Mouse (Mus musculus) kidney, adult 11 months (tissue): Measurements from ENCODE around the gene Gm37240.
"Not testable (repeated sequence)": the region's sequence is repeated elsewhere in the genome, so short reads cannot be mapped to it uniquely, and the experiment has no call there.

ENCODE experiments used
- DNase-seq: peaks from one replicate; pipeline ENCODE4 v3.0.0; 2022

Gene Gm37240

DNA sequence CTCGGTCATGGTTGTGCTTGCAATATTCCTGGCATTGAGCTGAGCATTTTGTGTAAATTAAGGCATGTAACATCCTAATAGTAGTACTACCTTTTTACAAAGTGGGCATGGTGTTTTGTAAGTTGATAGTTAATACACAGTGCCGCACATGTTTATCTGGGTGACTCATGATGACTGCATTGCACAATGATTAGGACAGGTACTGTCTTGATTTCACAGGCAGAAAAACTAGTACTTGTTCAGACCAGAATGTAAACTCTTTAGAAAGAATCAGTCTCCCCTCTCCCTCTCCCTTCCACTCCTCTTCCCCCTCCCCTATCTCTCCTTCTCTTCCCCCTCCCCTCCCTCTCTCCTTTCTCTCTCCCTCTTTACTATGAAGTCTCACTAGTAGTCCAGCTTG, 1284.6 kb downstream of the Gm37240 start:
- DNase-seq: no peak

GRCm38 (mm10) chr3:84601870-84602495, 1285.3 kb downstream of the Gm37240 start:
- no peak for DNase-seq

DNA sequence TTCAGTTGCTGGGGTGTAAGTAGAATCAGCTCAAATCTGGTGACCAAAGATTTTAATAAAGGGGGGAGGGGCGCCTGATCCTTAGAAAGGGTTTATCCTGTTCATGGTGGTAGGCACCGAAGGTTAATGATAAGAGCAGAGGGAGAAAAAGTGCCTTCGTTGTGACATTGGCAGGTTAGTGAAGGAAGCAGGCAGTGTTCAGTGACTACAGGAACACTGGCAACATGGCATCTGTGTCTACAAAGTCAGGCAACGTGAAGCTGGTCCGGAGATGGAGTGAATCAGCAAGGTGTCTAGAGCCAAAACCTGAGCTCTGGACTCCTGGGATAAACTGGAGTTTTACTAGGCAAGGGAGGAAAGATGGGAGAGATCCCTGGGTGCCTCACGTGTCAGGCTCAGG, 1288.6 kb downstream of the Gm37240 start:
- no peak for DNase-seq

DNA sequence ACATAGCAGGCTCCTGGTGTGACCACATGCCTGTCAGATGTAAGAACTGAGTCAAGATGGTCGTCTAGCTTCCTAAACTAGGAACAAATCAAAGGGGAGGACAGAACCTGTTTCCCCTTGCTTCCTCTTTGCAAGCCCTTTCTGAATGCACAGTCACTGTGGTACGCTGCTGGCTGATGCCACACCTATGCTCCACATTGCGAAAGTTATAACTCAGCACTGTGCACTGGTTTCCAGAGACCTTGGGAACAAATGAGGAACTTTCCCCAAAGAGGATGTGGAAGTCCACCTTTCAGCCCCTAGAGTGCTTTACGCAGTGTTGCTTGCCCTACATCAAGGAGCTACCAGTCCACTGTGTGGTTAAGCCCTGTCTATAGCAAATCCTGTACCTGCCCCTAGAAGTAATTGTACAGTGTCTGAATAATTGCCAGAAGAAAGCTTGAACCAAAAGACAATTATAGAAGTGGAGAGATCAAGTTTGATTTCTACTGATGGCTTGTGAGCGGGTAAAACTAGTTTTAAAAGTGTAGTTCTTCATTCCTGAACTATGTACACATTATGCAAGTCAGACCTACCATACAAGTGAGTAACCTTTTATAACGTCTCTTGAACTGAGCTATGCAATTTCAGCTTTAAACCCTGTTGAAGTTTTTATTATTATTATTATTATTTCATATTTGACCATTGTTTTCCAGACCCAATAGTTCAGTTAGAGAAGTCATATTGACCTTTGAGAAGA, 1289.2 kb downstream of the Gm37240 start:
- no peak for DNase-seq

DNA sequence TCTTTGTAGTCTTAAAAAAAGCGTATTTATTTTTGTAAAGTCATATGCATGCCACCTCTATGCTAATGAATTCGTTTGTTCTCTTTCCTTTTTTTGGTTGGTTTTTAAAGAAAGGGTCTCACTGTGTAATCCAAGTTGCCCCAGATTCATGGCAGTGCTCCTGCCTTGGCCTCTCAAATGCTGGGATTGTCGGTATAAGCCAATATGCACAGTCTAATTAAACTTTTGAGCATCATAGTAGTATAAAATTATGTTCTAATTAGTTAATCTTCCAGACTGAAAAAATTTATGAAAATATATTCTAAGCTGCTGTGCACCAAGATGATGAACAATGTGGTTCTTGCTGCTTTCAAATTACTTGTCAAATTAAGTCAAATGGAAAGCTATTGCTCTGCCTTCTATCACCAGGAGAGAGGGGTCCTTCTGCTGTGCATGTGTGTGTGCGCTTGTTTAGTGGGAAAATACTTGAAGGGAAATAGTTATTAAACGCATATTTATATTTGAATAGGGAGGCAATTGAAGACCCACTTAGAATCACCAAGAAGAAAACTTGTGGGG, 1291.6 kb downstream of the Gm37240 start:
- no peak for DNase-seq

DNA sequence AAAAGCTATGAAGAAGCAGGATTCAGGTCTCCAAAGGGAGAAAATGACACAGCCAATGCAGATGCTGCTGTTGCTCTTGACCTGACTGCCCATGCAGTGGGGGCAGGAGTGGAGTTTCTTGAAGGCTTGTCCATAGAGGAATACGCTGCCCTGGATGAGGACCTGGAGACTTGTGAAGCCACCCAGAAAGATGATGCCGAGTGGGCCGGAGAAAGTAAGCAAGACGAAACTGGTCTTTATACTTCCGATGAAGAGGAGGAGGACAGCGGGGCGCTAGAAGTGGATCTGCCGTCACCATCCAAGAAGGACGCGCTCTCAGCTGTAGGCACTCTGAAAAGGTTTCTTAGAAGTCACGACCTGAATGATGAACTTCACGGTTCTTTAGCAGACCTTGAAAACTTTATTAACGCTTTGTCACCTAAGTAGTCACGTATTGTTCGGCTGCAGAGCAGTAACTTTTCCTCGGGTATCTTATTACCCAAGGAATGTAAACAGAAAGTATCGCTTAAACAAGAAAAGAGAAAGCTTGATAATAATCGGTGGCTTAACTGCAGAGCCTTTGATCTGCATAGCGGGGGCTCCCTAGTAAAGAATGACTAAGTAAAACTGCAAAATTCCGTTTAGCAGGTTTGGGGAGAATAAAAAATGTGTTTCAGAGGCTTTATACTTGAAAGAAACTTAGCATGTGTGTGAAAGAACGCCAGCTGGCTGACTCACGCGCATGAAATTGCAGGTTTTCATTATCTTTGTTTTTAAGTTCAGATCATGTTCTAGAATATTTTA, 1292.2 kb downstream of the Gm37240 start:
- DNase-seq: no peak

GRCm38 (mm10) chr3:84593274-84593673, 1294.0 kb downstream of the Gm37240 start, which contains the start of gene Tigd4:
Tigd4 (plus strand) TSS chr3:84593574.
- DNase-seq: no peak

DNA sequence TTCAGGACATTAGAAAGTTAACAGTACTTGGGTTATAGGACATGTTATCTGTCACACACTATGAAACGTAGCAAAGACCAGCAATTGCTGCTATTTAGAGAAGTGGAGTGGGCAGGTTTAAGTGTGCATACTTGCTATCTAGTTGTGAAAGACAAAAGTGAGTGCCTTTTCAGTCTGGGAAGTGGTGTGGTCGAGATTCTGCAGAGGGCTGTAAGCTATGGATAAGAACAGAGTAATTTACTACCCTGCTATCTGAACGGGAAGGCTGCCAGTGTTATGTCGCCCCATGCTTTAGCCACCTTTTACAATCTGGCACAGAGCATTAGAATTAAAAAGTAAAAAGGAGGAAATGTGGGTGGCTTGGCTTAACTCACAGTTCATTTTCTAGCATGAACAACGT, 1300.6 kb downstream of the Gm37240 start:
- DNase-seq: no peak

GRCm38 (mm10) chr3:84582913-84583276, 1304.4 kb downstream of the Gm37240 start:
- no peak for DNase-seq

DNA sequence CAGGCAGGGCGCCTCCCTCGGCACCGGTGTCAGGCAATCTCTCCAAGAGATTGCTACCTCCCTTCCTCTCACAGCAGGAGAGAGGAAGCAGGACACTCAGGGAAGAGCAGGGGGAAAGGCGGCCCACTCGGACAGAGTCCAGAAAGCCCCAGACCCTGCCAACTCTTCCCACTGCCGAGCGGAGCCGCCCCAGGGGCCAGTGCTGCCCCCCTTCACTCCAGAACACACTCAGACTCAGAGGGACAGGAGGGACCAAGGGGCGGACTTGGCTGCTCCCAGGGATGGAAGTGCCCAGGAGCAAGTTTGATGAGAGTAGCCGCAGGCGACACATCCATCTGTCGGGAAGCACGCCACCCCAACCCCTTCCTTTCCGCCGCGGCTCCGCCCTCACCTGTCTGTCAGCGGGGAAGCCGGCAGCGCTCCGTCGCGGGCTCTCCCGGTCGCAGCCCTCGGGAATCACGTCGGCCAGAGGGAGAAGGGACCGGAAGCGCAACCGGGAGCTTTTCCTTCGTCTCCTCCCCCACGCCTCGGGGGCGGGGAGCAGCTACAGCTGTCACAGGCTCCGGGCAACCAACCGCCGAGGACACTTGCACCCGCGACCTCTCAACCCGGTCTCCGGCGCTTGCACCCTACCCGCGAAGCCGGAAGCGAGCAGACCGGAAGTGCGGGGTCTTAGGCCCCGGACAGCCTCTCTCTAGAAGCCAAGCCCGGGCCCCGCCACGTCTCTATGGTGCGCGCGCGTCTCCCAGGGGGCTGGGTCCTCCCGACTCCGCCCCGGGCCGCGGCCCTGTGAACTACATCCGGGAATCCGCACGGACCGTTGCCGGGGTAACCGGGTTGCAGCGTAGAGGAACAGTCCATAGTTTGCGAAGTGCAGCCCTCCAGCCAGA, 1305.0 kb downstream of the Gm37240 start, which contains the start of gene Arfip1:
Gene Arfip1, minus strand, starts transcription at position 603 of the 890 bp plus-strand sequence.
- peak; percentile 98 for DNase-seq

DNA sequence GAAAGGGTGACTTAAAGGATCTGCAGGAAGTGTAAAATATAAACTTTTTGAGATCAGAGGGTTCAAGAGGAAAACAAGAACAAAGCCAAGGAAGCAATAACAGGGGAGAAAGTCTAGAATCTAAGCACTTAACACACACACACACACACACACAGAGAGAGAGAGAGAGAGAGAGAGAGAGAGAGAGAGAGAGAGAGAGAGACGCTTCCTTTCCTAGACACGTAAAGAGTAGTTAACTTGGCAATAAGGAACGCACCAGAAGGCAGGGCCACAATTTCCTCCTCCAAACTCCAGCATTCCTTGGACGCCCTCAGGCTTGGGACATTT, 1305.7 kb downstream of the Gm37240 start:
- DNase-seq: no peak

GRCm38 (mm10) chr3:84580716-84581115, 1306.6 kb downstream of the Gm37240 start:
- no peak for DNase-seq

DNA sequence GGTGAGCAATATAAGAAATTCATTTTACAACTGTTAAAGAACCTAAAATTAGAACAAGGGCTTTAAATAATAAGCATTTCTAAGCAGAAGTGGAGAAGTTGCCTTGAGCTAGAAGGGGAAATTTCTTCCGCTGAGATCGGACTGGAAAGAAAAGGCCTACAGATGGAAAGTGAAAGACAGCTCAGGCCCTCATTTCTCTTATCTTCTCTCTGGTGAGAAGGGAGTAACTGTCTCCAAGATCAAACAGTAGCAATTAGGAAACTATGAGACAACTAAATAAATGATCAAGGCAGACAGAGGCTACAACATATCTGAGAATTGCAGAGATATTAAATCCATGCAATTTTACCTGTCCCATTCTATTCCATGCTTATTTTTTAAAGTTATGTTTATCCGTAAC, 1316.8 kb downstream of the Gm37240 start:
- DNase-seq: no peak

- DNase-seq: no peak
These were observed 1317.7 kb downstream of the Gm37240 start for GRCm38 (mm10) chr3:84569587-84569986.

GRCm38 (mm10) chr3:84568540-84568939, 1318.8 kb downstream of the Gm37240 start:
- no peak for DNase-seq

GRCm38 (mm10) chr3:84563415-84563814, 1323.9 kb downstream of the Gm37240 start:
- no peak for DNase-seq

GRCm38 (mm10) chr3:84562911-84563310, 1324.4 kb downstream of the Gm37240 start:
- not testable (repeated sequence) for DNase-seq

- DNase-seq: no peak
These were observed 1329.0 kb downstream of the Gm37240 start for GRCm38 (mm10) chr3:84558301-84558700.

GRCm38 (mm10) chr3:84555780-84556179, 1331.5 kb downstream of the Gm37240 start:
- no peak for DNase-seq

GRCm38 (mm10) chr3:84547177-84547576, 1340.1 kb downstream of the Gm37240 start:
- DNase-seq: no peak

DNA sequence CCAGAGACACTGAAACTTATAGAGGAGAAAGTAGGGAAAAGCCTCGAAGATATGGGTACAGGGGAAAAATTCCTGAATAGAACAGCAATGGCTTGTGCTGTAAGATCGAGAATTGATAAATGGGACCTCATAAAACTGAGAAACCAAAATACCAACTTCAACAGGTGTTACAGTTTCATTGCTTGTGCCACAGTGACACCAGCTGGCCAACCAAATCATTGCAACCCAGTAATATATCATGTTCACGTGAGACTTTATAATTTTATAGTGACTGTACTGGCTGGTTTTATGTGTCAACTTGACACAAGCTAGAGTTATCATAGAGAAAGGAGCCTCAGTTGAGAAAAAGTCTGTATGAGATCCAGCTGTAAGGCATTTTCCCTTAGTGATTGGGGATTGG, 1344.9 kb downstream of the Gm37240 start:
- not testable (repeated sequence) for DNase-seq

- no peak for DNase-seq
These were observed 1345.4 kb downstream of the Gm37240 start for GRCm38 (mm10) chr3:84541881-84542280.
